Mouse (Mus musculus) natural killer cell, adult 2 months (primary cell): Measurements from ENCODE around the gene Hoxa13.

ENCODE experiments used
- DNase-seq, 2 experiments: peaks; one replicate each; pipeline ENCODE4 v3.0.0; 2022; ENCODE audit warnings: low spot score in 2 of 2

Hoxa13 gene

DNA sequence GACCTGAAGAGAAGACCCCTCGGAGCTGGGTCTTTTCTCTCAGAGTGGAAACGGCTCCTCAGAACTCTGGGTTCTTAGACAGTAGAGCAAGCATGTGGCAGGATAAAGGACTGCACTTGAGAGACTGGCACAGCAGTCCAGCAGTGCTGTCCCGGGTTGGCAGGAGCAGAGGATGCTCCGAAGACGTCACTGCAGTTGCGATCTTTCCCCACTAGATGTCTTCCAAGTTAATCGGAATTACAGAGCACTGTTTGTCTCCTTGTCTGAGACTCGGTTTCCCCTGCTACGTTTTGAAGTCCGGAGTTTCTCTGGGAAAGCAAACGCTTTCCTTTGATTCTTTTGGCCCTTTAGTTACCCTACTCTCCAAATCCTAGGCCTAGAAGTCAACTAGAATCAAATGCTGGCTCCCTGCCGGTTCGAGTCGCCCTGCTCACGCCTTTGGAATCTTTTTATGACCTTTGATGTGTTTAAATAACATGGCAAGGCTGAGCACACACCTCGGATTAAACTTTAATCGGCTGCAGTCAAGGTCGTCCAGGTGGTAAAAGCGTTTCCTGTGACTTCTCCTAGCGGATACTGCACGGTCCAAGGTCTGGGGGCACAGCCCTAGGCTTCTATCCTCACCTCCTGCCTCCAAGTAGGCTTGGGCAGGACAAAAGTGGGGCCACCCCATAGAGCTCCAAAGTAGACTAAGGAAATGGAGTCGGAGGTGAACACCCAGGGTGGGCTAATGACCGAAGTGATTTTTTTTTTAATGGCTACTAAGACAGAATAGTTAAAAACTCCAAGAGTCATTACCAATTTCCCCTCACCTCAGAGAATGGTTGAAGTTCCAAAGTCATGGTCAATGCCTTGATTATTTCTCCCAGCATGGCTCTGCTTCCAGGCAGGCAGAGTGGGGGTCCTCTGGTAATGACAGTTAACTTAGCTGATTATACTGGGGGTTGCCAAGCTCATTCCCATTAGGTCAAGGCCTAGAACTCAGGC lies 10.1 kb upstream of the Hoxa13 start:
- peak in 1 of 2 experiments; percentile 34 for DNase-seq

DNA sequence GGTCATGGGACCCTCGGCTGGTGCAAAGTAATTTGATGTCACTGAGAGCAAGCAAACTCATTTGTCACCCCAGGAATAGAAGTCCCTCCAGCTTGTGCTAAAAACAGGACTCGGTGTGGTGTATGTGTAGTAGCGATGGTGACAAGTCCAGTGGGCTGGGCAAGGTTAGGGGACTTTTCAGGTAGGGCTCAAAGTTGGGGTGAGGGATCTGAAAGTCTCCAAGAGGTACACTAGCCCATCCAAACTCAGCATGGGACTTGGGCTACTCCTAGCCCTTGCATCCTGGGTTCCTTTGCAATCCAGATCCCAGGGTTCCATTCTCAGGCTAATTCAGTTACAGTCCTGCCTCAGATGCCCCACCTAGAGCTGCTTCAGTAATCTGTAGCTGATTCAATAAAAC lies 8.1 kb upstream of the Hoxa13 start:
- DNase-seq = no peak

DNA sequence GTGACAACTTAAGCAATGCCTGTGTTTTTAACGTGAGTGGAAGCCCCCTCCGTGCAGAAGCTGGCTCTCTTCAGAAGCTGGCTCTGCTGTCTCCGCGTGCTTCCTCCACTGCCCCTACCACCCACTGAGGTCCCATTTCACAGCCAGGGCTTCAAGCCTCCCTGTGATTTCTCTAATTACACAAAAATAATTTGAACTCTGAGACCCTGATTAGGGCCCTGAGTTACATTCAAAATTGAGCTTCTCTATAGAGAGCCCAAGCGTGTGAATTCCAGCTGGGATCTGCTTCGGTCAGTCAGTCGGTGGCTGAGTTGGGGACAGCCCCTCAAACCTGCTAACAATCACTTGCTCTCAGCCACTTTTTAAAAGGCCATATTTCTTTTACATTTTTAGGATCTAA lies 7.7 kb upstream of the Hoxa13 start:
- DNase-seq = no peak

DNA sequence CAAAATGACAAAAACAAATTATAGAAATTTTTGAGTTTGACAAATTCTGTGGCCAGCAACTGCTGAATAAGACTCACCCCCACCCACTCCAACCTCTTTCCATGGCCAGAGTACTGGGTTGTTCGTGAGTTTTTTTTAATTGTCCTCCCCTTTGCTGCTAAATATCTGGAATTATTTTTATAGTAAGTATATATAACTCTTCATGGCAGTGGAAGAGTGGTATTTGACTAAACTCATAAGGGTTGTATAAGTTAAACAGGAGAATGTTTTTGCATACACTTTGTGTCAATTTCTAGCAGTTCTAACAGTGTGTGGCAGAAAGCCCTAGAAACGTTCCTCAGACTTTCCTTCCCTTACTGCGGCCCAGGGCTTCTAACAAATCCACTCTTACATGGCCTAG lies 7.0 kb upstream of the Hoxa13 start:
- no peak for DNase-seq

DNA sequence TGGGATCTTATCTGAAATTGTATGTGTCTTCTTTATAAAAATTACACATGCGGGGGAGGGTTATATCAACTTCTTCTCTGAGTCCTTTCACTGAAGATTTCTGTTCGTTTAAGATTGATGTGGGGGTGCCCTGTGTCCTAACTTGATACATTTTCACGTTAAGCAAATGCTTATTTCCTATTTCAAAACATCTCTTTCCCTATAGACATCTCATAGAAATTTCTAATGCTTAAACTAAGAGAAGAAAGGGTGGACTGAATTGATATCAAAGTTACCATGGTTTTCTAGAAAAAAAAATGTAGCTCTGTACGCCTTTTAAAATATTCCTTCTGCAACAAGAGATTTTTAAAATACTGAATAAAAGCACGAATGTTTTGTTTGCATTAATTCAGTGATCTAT lies 6.5 kb upstream of the Hoxa13 start:
- no peak for DNase-seq

DNA sequence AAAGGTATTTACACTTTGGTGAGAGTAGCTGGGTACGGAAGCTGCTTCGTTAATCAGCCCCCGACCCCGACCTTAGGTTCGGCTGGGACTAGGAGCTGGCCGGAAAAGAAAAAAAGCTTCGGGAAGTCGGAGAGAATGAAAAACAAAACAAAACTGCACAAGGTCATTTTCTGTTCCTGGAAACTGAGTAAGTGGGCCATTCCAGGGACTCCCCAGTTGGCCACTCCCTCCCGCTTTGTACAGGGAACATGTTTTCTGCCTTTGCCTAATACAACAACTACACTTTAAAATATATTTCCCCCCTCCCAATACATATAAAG lies 5.9 kb upstream of the Hoxa13 start:
- DNase-seq = no peak

DNA sequence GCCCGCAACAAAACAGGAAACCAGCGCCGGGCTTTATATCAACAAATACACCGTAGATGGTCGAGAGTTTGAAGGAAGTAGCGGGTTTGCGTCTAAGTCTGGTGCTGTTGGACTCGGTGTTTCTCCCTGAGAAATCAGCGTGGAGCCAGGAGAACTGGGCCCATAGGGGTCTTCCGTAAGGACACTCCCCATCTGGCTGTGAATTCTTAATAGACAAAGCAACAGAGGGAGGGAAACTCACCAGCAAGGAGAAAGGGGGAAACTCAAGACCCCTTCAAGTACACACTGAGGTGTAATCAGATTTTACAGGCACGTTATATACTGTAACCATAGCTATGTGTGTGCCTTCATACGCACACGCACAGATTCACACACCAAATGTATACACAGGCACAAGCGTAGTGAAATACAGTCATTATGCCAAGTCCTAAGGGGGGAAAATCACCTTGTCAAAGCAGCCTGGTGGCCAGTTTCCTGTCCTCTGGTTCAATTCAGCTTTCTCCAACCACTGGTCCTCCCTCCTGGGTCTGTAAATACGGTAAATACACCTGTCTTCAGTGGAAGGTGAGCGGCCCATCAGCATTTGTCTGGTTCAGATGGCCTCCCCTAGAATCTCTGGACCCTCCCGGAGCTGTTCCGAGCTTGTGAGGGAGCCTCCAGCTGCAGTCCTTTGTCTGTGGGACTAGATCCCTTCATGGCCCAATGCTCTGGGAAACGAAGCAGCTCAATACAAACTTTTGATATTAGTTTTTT lies 5.4 kb upstream of the Hoxa13 start:
- no peak for DNase-seq

DNA sequence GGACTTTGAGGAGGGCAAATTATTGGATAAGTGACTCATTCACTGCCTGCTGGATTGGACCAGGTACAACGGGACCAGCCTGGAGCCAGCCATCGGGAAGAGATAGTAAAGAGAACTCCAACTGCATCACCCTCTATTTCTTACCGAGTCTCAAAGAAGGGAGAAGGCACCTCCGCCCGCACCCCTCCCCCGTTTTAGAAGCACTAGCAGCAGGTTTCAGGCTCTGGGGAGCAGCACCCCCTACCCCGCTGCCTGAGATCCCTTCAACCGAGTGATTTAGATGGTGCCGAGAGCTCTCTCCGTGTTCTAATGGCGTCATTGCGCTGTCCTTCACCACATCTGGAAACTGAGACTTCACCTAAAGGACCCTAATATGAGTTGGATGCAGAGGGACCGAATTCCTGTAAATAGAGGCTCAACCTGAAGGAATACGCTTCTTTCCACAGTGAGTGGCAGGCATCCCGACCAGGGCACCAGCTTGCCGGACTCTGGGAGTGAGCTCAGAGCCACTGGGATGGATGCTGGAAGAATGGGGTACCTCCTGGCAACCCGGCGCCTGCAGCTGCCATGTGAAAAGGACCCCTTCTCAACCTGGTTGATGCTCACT lies 4.7 kb upstream of the Hoxa13 start:
- DNase-seq = no peak

DNA sequence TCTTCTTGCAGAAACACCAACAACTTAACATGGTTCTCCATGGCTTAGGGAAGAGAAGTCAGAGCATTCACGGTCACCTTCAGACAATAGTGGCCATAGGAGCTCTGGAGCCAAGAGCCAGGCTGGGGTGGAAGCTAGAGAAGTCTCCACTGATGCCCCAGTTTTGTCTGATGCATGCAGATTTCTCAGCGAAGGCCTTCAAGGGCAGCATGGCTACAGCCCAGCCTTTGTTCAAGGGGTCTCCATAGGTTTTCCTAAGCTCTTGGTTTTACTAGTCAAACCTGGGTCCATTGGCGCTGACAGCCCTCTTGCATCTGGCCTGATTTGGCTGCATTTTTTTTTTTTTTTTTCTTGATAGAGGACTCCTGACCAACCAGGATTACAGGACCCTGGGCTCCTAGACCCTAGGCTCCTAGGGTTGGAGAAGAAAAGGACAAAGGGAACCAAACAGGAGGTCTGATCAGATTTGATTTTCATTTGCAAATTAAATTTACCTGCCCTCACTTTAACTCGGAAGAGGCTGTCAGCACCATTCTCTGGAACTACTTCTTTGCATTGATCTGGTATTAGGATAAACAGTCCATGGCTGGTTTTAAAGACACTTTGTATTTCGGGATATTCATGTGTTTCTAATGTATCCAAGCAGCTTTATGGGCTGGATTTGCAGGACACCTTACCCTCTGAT lies 3.6 kb upstream of the Hoxa13 start:
- DNase-seq = no peak

DNA sequence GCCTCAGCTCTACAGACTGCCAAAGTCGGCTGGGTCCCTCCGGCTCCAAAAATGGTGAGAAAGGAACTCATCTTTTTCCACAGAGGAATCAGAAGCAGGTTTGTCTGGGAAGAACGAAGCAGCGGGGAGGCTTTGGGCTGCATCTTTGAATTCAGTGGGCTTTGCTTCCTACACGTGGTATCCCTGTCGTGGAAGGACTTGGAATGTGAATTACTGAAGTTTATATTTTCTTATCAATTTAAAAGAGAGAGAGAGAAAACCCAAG lies 2.6 kb upstream of the Hoxa13 start:
- no peak for DNase-seq

DNA sequence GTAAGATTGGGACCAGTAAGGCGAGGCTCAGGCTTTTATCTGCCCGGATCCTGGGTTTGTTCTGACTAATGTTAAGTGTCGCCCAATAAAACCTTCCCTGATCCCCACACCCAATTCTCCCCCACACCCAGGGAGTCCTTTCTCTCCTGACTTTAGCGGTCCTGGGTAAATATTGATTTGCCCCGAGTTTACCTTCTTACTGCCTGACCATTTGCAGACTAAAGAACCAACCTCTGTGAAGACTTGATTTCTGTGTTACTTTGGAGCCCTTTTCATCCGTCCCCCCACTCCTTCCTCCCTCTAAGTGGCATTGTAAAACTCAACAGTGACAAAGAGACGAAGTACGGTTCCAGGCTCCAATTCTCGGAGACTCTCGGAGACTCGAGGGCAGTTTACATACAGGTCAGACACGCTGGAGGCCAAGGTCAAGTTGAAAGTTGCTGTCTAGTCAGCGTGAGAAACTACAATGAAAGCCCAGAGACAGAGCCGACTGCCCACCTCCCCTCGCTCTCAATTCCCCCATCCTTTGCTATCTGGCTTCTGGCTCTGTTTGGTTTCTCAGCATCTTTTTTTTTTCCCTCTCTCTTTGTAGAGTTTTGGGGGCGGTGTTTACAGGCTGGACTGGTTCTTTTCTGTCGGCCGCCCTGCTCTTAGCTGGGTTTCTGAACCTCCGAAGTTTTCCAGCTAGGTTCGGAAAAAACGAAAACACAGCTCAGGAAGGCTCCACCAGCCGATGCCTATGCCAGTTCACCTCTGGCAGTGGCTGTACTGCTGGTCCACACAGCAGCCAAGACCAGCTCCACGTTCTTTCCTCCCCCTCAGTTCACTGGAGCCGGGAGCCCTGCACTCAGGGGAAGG lies 2.0 kb upstream of the Hoxa13 start:
- no peak for DNase-seq

DNA sequence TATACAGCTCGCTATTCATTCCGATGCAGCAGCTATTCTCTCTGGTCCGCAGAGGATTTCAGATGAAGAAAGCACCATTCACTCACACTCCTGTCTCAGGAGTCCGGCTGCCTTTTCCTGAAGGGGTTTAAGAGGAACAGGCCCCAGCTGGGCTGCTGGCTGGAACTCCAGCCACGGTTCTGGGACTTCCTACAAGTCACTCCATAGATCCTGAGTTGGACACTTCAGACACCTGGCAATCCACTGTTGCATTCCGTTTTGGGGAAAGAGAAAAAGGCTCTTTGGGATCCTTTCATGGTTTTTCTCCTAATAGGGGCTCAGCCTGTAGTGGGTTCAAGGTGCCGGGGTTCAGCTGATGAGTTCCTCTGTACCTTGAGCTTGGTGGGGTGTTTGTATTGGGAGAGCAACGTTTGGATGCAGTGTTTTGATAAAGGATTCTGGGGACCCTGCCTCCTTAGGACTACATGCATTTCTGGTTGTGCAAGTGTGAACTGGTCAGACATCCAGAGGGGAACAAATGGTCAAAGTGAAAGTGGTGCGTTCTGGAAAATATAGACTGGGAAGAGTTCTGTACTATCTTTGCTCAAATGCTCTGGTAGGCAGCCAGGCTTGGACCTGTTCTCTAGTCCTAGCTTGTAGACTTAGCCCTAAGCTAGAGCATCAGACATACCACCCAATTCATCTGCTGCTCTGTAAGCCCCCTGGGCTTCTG lies 1.2 kb upstream of the Hoxa13 start:
- DNase-seq = no peak

DNA sequence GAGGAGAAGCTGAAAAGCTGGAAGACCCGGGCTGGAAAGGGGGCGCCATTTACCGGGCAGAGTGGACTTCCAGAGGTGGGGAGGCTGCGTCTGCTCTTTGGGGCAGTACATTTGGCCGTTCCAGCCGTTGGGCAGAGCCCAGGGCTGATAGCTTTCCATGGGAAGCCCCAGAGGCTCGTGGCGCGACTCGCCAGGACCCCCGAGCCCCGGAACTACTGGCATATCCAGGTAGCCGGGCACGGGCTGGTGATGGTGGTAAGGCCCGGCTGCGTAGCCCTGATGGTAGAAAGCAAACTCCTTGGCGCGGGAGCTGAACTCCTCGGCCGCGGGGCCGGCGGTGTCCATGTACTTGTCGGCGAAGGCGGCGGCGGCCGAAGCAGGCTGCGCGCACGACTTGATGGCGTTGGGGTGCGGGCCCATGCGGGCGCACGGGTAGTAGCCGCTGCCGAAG lies 844 bp downstream of the Hoxa13 start:
- no peak for DNase-seq

DNA sequence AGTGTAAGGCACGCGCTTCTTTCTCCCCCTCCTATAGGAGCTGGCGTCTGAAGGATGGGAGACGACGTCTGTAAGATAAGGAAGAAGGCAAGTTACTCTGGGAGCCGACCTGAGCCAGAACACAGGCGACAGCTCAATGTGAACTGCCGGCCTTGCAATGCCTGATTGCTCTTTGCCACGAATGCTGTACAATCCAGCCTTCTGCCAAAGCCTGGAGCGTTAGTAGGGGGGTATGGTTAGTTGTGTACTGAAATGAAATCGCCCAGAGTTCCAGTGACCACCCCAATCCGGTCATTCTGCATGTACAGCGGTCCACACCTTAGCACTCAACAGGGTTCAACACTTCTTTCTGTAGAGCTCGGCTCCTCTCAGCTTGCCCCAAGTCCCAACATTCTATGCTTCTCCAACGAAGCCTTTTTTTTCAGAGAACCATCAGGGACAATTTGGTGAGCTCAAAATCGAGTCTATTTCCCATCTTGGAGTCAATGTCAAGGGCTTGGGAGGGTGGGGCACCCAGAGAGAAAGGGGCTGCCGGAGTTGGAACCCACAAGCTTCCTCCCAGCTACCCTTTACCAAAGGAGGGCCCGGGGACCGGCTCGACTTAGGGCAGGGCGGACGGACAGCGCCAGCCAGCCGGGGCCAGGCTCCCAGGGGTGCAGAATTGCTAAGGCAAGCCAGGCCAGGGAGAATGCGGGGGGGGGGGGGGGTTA lies 1.4 kb downstream of the Hoxa13 start:
- DNase-seq = no peak

DNA sequence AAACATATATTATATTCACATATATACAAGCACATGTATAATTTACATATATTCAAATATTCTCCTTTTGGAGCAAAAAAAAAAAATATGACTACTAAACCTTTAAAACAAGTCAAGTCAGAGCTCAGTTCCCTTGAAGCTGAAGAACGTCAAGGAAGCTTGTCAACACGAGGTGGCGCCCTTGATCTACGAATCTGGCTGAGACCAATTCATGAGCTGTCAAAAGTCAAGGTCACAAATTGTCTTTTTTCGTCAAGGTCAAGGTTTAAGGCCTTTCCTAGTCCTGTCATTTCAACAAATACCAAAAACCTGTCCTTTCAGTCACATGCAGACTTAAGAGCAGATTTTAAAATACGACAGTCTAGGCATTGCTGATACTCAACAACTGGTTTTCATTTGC lies 3.7 kb downstream of the Hoxa13 start:
- DNase-seq = peak; percentile 67 to 83

DNA sequence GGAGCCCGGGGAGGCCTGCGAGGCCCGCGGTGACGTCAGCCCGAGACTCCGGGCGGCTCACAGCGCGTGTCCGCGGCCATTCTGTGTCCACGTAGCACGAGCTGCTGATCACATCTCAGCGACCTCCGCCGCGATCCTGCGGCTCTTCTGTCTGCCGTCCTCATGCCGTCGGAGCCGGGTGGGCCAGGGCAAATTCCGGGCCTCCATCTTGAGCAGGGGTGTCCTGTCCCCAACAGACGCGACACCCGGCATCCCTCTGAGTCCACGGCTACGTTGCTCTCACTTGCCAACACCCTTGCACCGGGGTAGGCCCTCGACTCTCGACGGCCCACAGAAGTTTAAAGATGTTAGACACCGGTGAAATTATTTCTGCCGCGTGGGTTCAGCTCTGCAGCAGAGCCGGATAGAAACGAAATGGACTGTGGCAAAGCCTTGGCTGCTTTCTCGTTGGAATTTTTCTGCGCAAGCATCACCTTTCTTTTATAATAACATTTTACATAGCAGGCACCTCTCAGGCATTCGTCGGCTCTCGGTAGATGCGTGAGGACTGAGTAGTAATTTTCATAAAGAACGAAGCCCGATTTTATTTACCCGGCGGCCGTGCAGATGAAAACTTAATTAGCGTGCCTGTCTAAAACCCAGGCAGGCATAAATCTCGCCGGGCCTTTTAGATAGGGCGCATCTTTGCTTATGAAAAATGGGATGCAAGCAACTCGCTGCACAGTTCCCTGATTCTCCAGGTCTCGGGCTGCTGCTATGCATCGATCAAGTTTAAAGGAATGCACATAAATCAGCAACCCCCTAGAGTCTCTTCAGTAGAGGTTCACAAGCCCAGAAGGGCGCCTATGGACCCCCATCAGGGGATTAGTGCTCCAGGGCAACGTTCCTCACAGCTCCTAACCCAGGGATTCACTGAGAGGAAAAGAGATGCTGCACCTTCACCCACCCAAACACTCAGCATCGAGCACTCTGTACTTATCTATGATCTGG lies 6.9 kb downstream of the Hoxa13 start:
- no peak for DNase-seq

DNA sequence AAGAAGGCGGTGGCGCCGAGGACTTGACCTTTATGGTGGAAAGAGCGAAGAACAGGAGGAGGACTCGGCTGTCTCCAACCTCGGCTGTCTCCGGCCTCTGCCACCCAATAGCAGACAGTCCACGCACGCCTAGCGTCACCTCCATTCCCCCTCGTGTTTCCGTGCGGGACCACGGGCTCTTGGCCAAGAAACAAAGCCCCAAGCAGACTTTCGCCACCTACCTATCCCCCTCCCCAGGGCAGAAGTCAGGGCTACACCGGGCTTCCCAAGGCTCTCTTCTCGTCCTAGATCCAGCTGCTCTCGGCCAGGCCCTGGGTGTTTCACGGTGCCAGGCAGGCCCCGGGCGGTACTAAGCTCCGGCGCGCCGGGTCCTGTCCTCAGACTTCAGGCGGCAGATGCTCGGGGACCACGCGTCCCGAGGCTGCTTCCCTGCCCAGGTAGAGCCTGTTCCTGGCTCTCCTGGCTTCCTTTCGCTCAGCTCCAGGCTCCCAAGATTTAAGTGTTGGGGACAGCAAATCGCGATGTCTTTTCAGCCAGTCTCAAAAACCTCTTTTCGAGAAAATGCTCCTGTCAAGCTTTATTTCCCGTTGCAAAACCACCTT lies 7.8 kb downstream of the Hoxa13 start:
- no peak for DNase-seq

DNA sequence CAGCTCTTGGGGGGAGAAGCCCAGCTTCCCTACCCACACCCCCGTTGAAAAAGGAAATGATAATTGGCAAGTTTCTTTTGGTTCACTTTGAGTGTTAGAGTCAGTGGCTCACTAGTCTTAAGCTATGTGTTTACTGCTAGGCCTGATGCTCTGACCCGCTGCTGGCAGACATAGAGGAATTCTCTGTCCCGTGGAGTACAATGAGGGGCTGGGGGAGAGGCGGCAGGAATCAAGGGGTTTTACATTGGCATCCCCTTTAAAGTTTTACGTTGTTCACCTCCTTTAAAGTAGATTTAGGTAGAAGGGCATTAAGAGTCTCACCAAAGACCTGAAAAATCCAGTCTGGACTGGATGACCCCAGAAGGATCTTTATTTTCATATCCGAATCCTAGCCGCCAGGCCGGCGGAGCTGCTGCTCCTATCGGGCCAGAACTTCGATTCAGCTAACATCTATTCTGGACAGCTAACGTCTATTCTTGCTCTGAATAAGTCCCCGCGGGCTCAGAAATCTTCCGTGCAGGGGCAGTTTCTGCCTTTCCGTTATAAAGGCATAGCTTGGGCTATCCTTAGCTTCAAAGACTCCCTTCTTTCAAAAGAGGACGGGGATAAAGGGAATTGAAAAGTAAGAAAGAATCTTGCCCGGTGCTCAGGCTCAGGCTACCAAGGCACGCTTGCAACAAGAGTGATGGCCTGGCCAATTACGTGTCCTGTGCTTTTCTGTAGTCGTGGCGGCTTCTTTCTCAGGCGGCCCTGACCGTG lies 8.5 kb downstream of the Hoxa13 start:
- no peak for DNase-seq
